Mouse (Mus musculus) ovary, adult 10 weeks (tissue): Measurements from ENCODE around the gene Nudt9. TPM values are rescaled to one million over a fixed set of nuclear protein-coding genes. Genes with fewer than 3 reads are reported as not detected.

ENCODE experiments used
- polyA plus RNA-seq: library from polyadenylated mRNA; stranded (reverse); fragments of 350-450 nt; fragmentation: Illumina TruSeq; extraction: RNeasy Lipid Tissue Mini Kit (QIAGEN cat#74804); gene quantifications from one replicate; pipeline ENCODE4 v1.2.3, GENCODE M21; 2014

Nudt9 gene
- polyA plus RNA-seq = 9.2 TPM

DNA sequence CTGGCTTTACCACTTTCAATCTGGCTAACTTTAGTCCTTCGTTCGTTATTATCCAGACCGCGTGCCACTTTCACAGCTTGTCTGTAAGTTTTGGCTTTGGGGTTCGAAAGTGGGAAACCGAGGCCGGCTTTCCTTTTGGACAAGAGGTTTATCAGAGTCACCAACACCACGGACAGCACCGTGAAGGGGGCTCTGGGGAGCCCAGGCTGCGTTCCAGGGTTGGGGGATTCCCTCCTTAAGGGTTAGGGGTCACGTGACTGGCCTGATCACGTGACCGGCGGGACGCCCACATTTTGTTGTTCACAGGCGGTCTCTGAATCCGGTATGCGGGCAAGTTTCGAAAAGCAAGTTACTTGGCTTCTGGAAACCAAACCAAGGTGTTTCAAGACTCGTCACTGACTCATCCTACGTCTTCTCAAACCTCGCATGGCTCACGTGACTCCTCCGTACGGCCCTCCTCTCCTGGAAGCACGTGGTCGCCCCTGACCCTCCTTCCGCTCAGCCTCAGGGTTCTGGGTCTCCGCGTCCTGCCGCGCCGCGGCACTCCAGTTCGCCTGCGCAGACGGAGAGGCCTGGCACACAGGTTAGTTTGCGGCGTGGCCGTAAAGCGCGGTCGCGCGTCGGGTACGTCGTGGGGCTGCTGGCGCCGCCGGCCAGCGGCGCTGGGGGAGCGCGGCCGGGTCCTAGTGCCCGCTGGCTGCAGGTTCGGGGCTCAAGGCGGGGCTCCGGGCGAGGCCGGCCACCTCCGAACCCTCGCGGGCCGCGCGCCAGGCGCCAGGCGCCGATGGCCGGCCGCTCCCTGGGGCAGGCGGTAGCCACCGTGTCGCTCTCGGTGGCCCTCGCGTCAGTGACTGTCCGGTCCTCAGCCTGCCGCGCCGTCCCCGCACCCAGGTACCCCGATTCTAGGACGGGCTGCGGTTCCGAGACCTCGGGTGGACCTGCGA lies at the start of gene Nudt9:
TSS of gene Nudt9 (plus strand) at position 51 of the 944 bp plus-strand sequence.

DNA sequence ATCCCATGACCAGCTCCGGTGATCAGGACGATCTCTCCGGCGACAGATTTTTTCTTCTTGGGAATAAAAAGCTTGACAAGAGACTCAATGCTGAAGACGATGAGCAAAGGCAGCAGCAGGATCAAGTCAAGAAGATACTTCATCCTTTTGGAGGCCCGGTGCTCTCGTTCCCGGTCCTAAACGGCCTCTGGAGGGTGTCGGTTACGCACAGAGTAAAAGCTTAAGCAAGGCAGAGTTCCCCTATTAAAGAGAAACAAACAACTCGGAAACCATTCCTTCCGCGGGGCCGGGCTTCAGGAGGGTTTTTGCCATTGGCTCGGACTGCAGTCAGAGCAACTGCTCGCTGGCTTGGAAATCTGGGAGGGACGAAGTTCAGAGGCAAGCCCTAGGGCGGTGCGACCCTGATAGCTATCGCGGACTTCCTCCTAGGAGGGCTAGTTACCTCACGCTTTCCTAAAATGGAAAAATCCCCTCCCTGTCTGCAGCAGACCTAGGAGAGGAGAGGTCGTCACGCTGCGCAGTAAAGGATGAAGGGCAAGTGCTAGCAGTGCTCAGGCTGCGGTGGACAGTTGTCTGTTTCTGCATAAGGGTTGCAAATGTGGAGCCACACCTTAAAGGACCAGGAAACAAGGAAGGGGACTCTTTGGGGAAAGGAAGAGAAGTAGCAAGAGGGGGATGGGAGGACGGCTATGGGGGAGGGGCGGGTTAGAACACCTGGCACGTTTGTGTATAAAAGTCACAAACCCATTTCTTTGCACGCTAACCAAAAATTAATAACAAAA lies 24.3 kb upstream of the Nudt9 start, which contains the start of gene Hsd17b11:
TSS of gene Hsd17b11 (minus strand) at position 323 of the 782 bp plus-strand sequence.

DNA sequence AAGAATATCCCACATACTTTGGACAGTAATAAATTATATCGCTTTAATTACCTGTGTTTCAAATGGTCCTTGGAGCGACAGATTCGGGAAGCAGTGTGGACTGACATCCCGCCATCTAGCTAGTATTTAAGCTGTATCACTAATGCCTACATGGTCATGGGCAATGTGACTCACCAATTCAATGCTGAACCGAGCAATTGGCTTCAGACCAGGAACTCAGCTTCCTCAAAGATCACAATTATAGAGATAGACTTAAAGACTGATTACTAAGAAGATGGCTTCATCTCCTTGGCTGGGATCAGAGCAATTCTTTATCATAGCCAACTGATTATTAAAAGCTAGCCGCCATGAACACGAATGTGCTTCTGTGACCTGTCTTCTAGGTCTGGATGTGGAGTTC lies 31.4 kb downstream of the Nudt9 start, which contains the start of gene Gm17660:
TSS of gene Gm17660 (minus strand) at position 101 of the 400 bp plus-strand sequence.

GRCm38 (mm10) chr5:104113491-104114172 lies 67.5 kb downstream of the Nudt9 start, which contains the start of gene Sparcl1:
TSS of gene Sparcl1 (minus strand) at chr5:104113733.

Other genes starting within 250 kb of the Nudt9 start
- gene Klhl8, start 135.0 kb upstream of the Nudt9 start, polyA plus RNA-seq = 10.9 TPM
- gene Hsd17b13, start 68.9 kb upstream of the Nudt9 start, polyA plus RNA-seq = 0.57 TPM
- gene Hsd17b11, start 24.4 kb upstream of the Nudt9 start, polyA plus RNA-seq = 112 TPM
- gene Gm17660, start 31.3 kb downstream of the Nudt9 start, polyA plus RNA-seq = not detected
- gene Sparcl1, start 67.4 kb downstream of the Nudt9 start, polyA plus RNA-seq = 598 TPM
- not detected for gene Dspp, start 124.4 kb downstream of the Nudt9 start, polyA plus RNA-seq
- gene Dmp1, start 156.3 kb downstream of the Nudt9 start, polyA plus RNA-seq = not detected